Mouse (Mus musculus): ENCODE data around the gene Afg3l1.
"Not testable (repeated sequence)": the region's sequence is repeated elsewhere in the genome, so short reads cannot be mapped to it uniquely, and the experiment has no call there.

Afg3l1 gene

GRCm38 (mm10) chr8:123518172-123518571, 40.5 kb downstream of the Afg3l1 start:
- DNase-seq = no peak

- DNase-seq = peak; percentile 85 to 91
Observed at GRCm38 (mm10) chr8:123518667-123519066, 41.0 kb downstream of the Afg3l1 start, which contains the start of gene Gas8. TSS of gene Gas8 (plus strand) at chr8:123518834.

DNA sequence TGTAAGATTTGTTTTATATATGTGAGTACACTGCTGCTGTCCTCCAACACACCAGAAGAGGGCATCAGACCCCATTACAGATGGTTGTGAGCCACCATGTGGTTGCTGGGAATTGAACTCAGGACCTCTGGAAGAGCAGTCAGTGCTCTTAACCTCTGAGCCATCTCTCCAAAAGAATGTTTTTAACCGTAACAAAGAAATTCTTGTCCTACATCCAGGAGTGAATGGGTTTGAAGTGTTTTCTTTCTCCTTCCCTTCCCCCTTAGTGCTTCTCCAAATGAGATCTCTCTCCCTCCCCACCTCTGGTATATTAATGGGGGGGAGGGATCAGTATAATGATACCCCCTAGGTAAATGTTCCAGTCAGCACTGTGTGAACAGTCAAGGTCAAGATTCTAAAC, 42.3 kb downstream of the Afg3l1 start:
- not testable (repeated sequence) for DNase-seq

GRCm38 (mm10) chr8:123527720-123528489, 50.2 kb downstream of the Afg3l1 start:
- DNase-seq = no peak

DNA sequence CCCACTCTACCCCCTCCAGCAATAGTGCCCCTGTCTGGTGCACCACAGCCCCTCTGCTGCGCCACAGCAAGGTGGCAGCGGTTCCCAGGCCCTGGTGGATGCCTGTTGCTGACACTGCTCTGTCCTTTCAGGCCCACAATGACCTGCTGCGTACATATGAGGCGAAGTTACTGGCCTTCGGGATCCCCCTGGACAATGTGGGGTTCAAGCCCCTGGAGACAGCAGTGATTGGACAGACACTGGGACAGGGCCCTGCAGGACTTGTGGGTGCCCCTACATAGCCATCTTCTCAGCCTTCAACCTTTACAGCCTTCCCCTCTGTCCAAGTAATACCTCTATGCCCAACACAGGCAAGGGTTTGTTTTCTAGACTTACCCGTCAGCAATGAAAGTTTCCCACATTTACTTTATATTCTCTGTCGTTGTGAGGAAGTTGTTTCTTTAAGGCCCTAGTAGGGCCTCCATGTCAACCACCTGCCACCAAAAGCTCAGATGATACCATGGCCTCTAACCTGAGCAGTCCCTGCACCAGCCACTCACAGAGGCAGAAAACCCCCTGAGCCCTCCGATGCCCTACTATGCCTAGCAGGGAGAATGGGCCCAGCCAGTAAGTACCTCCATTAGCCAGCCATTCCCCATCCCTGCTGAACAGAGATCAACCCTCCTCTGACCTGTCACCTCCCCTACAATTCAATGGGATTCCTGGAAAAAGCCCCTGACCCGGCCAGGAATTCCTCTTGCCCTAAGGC, 58.7 kb downstream of the Afg3l1 start:
- no peak for DNase-seq

GRCm38 (mm10) chr8:123536990-123537380, 59.3 kb downstream of the Afg3l1 start:
- no peak for DNase-seq

GRCm38 (mm10) chr8:123537641-123538040, 59.9 kb downstream of the Afg3l1 start:
- peak in 1 of 2 experiments; percentile 39 for DNase-seq
